Mouse (Mus musculus): Measurements from ENCODE around the gene Dll4.

The Dll4 gene

GRCm38 (mm10) chr2:119311544-119311943, 14.0 kb upstream of the Dll4 start:
- in situ Hi-C loops (cut with MboI, MseI): no loop called here

- in situ Hi-C loops (cut with MboI, MseI): no loop called here
Observed at GRCm38 (mm10) chr2:119312380-119312958, 13.1 kb upstream of the Dll4 start.

GRCm38 (mm10) chr2:119313780-119314479, 11.7 kb upstream of the Dll4 start:
- in situ Hi-C loops (cut with MboI, MseI): no loop called here

- in situ Hi-C loops (cut with MboI, MseI): no loop called here
Observed at GRCm38 (mm10) chr2:119314742-119315310, 10.8 kb upstream of the Dll4 start.

- in situ Hi-C loops (cut with MboI, MseI): no loop called here
Observed at GRCm38 (mm10) chr2:119318043-119318710, 7.4 kb upstream of the Dll4 start.

- in situ Hi-C loops (cut with MboI, MseI): no loop called here
Observed at GRCm38 (mm10) chr2:119320571-119320970, 5.0 kb upstream of the Dll4 start.

GRCm38 (mm10) chr2:119321771-119322586, 3.6 kb upstream of the Dll4 start:
- in situ Hi-C loops (cut with MboI, MseI): no loop called here

GRCm38 (mm10) chr2:119322587-119323300, 2.8 kb upstream of the Dll4 start:
- in situ Hi-C loops (cut with MboI, MseI): no loop called here

GRCm38 (mm10) chr2:119323866-119324575, 1.6 kb upstream of the Dll4 start:
- in situ Hi-C loops (cut with MboI, MseI): no loop called here

GRCm38 (mm10) chr2:119324576-119325318, 837 bp upstream of the Dll4 start:
- in situ Hi-C loops (cut with MboI, MseI): no loop called here

GRCm38 (mm10) chr2:119326161-119327101, 847 bp downstream of the Dll4 start:
- in situ Hi-C loops (cut with MboI, MseI): no loop called here

- in situ Hi-C loops (cut with MboI, MseI): no loop called here
Observed at GRCm38 (mm10) chr2:119327102-119327480, 1.5 kb downstream of the Dll4 start.

- in situ Hi-C loops (cut with MboI, MseI): no loop called here
Observed at GRCm38 (mm10) chr2:119327942-119328526, 2.5 kb downstream of the Dll4 start.

- in situ Hi-C loops (cut with MboI, MseI): no loop called here
Observed at GRCm38 (mm10) chr2:119328546-119328945, 3.0 kb downstream of the Dll4 start.

GRCm38 (mm10) chr2:119329123-119329817, 3.7 kb downstream of the Dll4 start:
- in situ Hi-C loops (cut with MboI, MseI): no loop called here

- in situ Hi-C loops (cut with MboI, MseI): no loop called here
Observed at GRCm38 (mm10) chr2:119330795-119331194, 5.2 kb downstream of the Dll4 start.

GRCm38 (mm10) chr2:119332177-119332661, 6.6 kb downstream of the Dll4 start:
- in situ Hi-C loops (cut with MboI, MseI): no loop called here

Data from regulatory T cell (primary cell).